In the genomic region with DNA sequence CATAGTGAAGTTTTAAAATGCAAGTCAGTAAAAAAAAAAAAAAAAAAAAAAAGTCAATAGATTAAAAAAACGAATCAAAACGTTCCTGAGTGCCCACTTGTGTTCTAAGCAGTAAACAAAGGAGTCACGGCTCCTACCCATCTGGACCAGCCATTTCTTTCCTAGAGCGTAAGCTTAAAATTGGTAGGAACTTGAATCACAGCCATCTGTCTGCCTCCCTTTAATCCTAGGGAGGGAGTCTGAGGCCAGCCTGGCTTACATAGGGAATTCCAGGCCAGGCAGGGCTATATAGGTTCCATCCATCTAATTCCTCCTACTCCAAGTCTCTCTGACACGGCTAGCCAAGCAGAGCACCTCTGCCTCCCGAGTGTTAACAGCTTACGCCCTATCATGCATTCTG, we compare ENCODE assay signal across 20 mouse cellular contexts. TPM values are rescaled to one million over a fixed set of nuclear protein-coding genes. Genes with fewer than 3 reads are reported as not detected.
DNase-seq lines count a peak whose midpoint lies in the region; ATAC-seq and TF ChIP-seq lines count a peak whose summit lies in the region.
"Had no signal": no experiment of that assay in that cellular context is flagged by ENCODE, and none has a peak within 500 bp of the region (broad histone marks: within the 10 kb centered on the region; RNA-seq: fewer than 3 reads in every experiment).

No protein-coding gene starts in this region.

- no peak for TF ChIP-seq CTCF in brain, embryonic 14.5 days (IDR thresholded peaks at IDR 0.05; ENCODE audit: borderline replicate concordance, extremely low read depth, insufficient read depth, insufficient read length)

- H3K4me2 ChIP-seq in forebrain, embryonic 11.5 days (ENCODE audit: low read depth, low read length, severe bottlenecking): no peak overlapping the region
- H3K4me2 ChIP-seq in forebrain, embryonic 16.5 days (ENCODE audit: low read length): no peak overlapping the region
- H3K4me2 ChIP-seq in midbrain, embryonic 13.5 days (replicated peaks): no peak overlapping the region
- H3K4me2 ChIP-seq: embryonic facial prominence, embryonic 12.5 days; forebrain, embryonic 13.5 days; hindbrain, embryonic 13.5 days had no signal

- no peak for TF ChIP-seq POLR2A in brain, embryonic 14.5 days (IDR thresholded peaks at IDR 0.05; ENCODE audit: borderline replicate concordance, extremely low read depth, insufficient read depth, insufficient read length, poor library complexity, severe bottlenecking)

- H3K4me1 ChIP-seq in forebrain, embryonic 11.5 days (replicated peaks; ENCODE audit: control insufficient read depth, insufficient read depth, low read length): no peaks in the 10 kb centered on the region; the same call in 1 of the 2 replicates
- no peaks in the 10 kb centered on the region for H3K4me1 ChIP-seq in forebrain, embryonic 16.5 days (replicated peaks; ENCODE audit: control insufficient read depth, insufficient read depth, low read length)
- no peaks in the 10 kb centered on the region for H3K4me1 ChIP-seq in midbrain, embryonic 13.5 days (replicated peaks)
- H3K4me1 ChIP-seq: embryonic facial prominence, embryonic 12.5 days; forebrain, embryonic 13.5 days; heart, embryonic 10.5 days; hindbrain, embryonic 13.5 days had no signal

- H3K36me3 ChIP-seq in forebrain, embryonic 11.5 days (ENCODE audit: control insufficient read depth, insufficient read depth, low read length): peaks cover 8% of the 10 kb centered on the region; the same call in 1 of the 2 replicates
- no peaks in the 10 kb centered on the region; the same call in 1 of the 2 replicates for H3K36me3 ChIP-seq in forebrain, embryonic 16.5 days (ENCODE audit: control insufficient read depth, insufficient read depth)
- peaks cover 73% of the 10 kb centered on the region for H3K36me3 ChIP-seq in midbrain, embryonic 13.5 days

- 87% methylated on average over 7 of the region's 7 CpGs for WGBS in forebrain, embryonic 11.5 days
- WGBS in forebrain, embryonic 16.5 days: 78% methylated on average over 7 of the region's 7 CpGs
- WGBS in midbrain, embryonic 13.5 days: 81% methylated on average over 7 of the region's 7 CpGs

- no peak overlapping the region for H3K4me3 ChIP-seq in forebrain, embryonic 11.5 days (ENCODE audit: low read depth, low read length)
- no peak overlapping the region for H3K4me3 ChIP-seq in forebrain, embryonic 16.5 days (replicated peaks; ENCODE audit: low read length)
- H3K4me3 ChIP-seq in midbrain, embryonic 13.5 days (replicated peaks): no peak overlapping the region
- H3K4me3 ChIP-seq: embryonic facial prominence, embryonic 12.5 days; forebrain, embryonic 13.5 days; heart, embryonic 10.5 days; hindbrain, embryonic 13.5 days had no signal

- H3K9ac ChIP-seq in forebrain, embryonic 11.5 days (ENCODE audit: low read length): no peak overlapping the region
- H3K9ac ChIP-seq in forebrain, embryonic 16.5 days (replicated peaks; ENCODE audit: low read depth, low read length): no peak overlapping the region
- H3K9ac ChIP-seq in midbrain, embryonic 13.5 days (replicated peaks): no peak overlapping the region
- H3K9ac ChIP-seq: embryonic facial prominence, embryonic 12.5 days; forebrain, embryonic 13.5 days; hindbrain, embryonic 13.5 days had no signal

- no peak overlapping the region for H3K27ac ChIP-seq in forebrain, embryonic 11.5 days (ENCODE audit: low read depth, low read length)
- no peak overlapping the region for H3K27ac ChIP-seq in forebrain, embryonic 16.5 days (ENCODE audit: low read length)
- H3K27ac ChIP-seq in midbrain, embryonic 13.5 days: no peak overlapping the region
- H3K27ac ChIP-seq: embryonic facial prominence, embryonic 12.5 days; forebrain, embryonic 13.5 days; heart, embryonic 10.5 days; hindbrain, embryonic 13.5 days; hindbrain, postnatal 0 days had no signal

- ATAC-seq in forebrain, embryonic 11.5 days (replicated peaks; ENCODE audit: low FRiP score): no peak
- no peak for ATAC-seq in forebrain, embryonic 16.5 days
- no peak for ATAC-seq in midbrain, embryonic 13.5 days
- ATAC-seq: CD4-positive, CD25-positive, alpha-beta regulatory T cell, adult 4 months; forebrain, embryonic 13.5 days; hindbrain, postnatal 0 days had no signal

- no peaks in the 10 kb centered on the region for H3K9me3 ChIP-seq in forebrain, embryonic 11.5 days (ENCODE audit: control insufficient read depth, low read length)
- H3K9me3 ChIP-seq in forebrain, embryonic 16.5 days (ENCODE audit: control insufficient read depth, low read length): no peaks in the 10 kb centered on the region
- no peaks in the 10 kb centered on the region for H3K9me3 ChIP-seq in midbrain, embryonic 13.5 days
- H3K9me3 ChIP-seq: embryonic facial prominence, embryonic 12.5 days; forebrain, embryonic 13.5 days; heart, embryonic 10.5 days; hindbrain, embryonic 13.5 days had no signal

- DNase-seq in forebrain, embryonic 11.5 days (ENCODE audit: low spot score): peak; percentile 38
- peak; percentile 7 to 10 for DNase-seq in layer of hippocampus, postnatal 36 days
- DNase-seq in layer of hippocampus, adult 9-10 months (ENCODE audit: low spot score): no peak
- peak; percentile 26 for DNase-seq in brain, embryonic 14.5 days (ENCODE audit: low read depth)
- peak; percentile 23 for DNase-seq in retina, postnatal 7 days (ENCODE audit: low read depth, low spot score)
- DNase-seq: adrenal gland, postnatal 10 days; B cell, adult 2 months; cerebellum, adult 18-20 months; cerebellum, adult 9-11 months; gastrocnemius, postnatal 36 days; heart, adult 18-20 months; heart, postnatal 10 days had no signal

- no peaks in the 10 kb centered on the region for H3K27me3 ChIP-seq in forebrain, embryonic 11.5 days (ENCODE audit: control insufficient read depth, insufficient read depth, low read length)
- no peaks in the 10 kb centered on the region for H3K27me3 ChIP-seq in forebrain, embryonic 16.5 days (replicated peaks; ENCODE audit: control insufficient read depth, insufficient read depth, low read length)
- no peaks in the 10 kb centered on the region for H3K27me3 ChIP-seq in midbrain, embryonic 13.5 days
- H3K27me3 ChIP-seq: embryonic facial prominence, embryonic 12.5 days; forebrain, embryonic 13.5 days; hindbrain, embryonic 13.5 days had no signal

RNA-seq across cellular contexts. Expression of gene Pold3, which starts 7.5 kb away (rescaled TPM):
- 116 and 121 TPM in 2 replicates for polyA plus RNA-seq in forebrain, embryonic 11.5 days (2014; fragmentation: Nextera tagmentation; extraction: Ambion mirVana)
- 53.4 and 58.4 TPM in 2 replicates for polyA plus RNA-seq in forebrain, embryonic 16.5 days (2015; fragmentation: Nextera tagmentation; extraction: Ambion mirVana)
- total RNA-seq in layer of hippocampus, postnatal 36 days (2021): 10 to 100 TPM; 32.1 to 33.5 TPM
- 42.1 and 44.6 TPM in 2 replicates for polyA plus RNA-seq in brain, embryonic 14.5 days (2012; rRNA removed)
- polyA plus RNA-seq in midbrain, embryonic 13.5 days (2015; fragmentation: Nextera tagmentation; extraction: Ambion mirVana): 57.1 and 59.4 TPM in 2 replicates

RNA-seq across cellular contexts. Expression of gene Lipt2, which starts 45.3 kb away (rescaled TPM):
- 20.4 and 22.5 TPM in 2 replicates for polyA plus RNA-seq in forebrain, embryonic 11.5 days (2014; fragmentation: Nextera tagmentation; extraction: Ambion mirVana)
- polyA plus RNA-seq in forebrain, embryonic 16.5 days (2015; fragmentation: Nextera tagmentation; extraction: Ambion mirVana): 17.1 and 17.7 TPM in 2 replicates
- total RNA-seq in layer of hippocampus, postnatal 36 days (2021): 1 to 10 TPM; 5.7 to 7.1 TPM
- polyA plus RNA-seq in brain, embryonic 14.5 days (2012; rRNA removed): 10.6 and 14.0 TPM in 2 replicates
- 14.6 and 16.6 TPM in 2 replicates for polyA plus RNA-seq in midbrain, embryonic 13.5 days (2015; fragmentation: Nextera tagmentation; extraction: Ambion mirVana)
- polyA plus RNA-seq: CD4-positive, CD25-positive, alpha-beta regulatory T cell, adult 4 months had no signal
